Mouse (Mus musculus) liver, postnatal 0 days (tissue): ENCODE results near the gene Krt6a.

Experiments
- CTCF ChIP-seq: sonication (generic); IDR thresholded peaks from 2 replicates; pipeline ENCODE4 v1.5.1; 2016; ENCODE audit warnings: antibody characterized with exemption, low read depth
- EP300 ChIP-seq: IDR thresholded peaks from 2 replicates; pipeline ENCODE4 v1.6.1; 2016; ENCODE audit warnings: antibody characterized with exemption, low read depth, mild to moderate bottlenecking

- TF ChIP-seq CTCF (no peak), EP300 (no peak)
Observed at GRCm38 (mm10) chr15:101652736-101653265, 41.3 kb downstream of the Krt6a start.
